Comparison of ENCODE assay signal across 19 mouse cellular contexts in genomic region chr6:136824987-136825386, GRCm38 (mm10). TPM values are rescaled to one million over a fixed set of nuclear protein-coding genes. Genes with fewer than 3 reads are reported as not detected.
"Had no signal": no experiment of that assay in that cellular context is flagged by ENCODE, and none has a peak within 500 bp of the region (broad histone marks: within the 10 kb centered on the region; RNA-seq: fewer than 3 reads in every experiment).

No protein-coding gene starts in this region.

- H3K4me2 ChIP-seq: lung, embryonic 14.5 days; midbrain, embryonic 12.5 days; neural tube, embryonic 12.5 days; stomach, embryonic 15.5 days had no signal

- H3K27ac ChIP-seq: liver, embryonic 14.5 days; midbrain, embryonic 12.5 days; neural tube, embryonic 12.5 days; stomach, embryonic 15.5 days; stomach, postnatal 0 days had no signal

- H3K9ac ChIP-seq: liver, embryonic 14.5 days; lung, embryonic 14.5 days; midbrain, embryonic 12.5 days; neural tube, embryonic 12.5 days; stomach, embryonic 15.5 days had no signal

- H3K9me3 ChIP-seq: megakaryocyte, embryonic 14.5 days; midbrain, embryonic 12.5 days; neural tube, embryonic 12.5 days; stomach, embryonic 15.5 days had no signal

- H3K27me3 ChIP-seq: megakaryocyte, embryonic 14.5 days; midbrain, embryonic 12.5 days; neural tube, embryonic 12.5 days; stomach, embryonic 15.5 days had no signal

- ATAC-seq: midbrain, embryonic 16.5 days had no signal

- DNase-seq: lung, adult 18-20 months; lung, embryonic 14.5 days; lung, postnatal 10 days; lung, postnatal 4 days; midbrain, embryonic 14.5 days; right cerebral cortex, postnatal 14 days; thymus, adult 2 months; thymus, postnatal 25 days; thymus, postnatal 4 days had no signal

- H3K4me1 ChIP-seq: stomach, embryonic 15.5 days had no signal

- H3K4me3 ChIP-seq: megakaryocyte, embryonic 14.5 days; midbrain, embryonic 12.5 days; neural tube, embryonic 12.5 days; stomach, embryonic 15.5 days had no signal

RNA-seq across cellular contexts. Expression of gene Smco3, which starts 10.3 kb away (rescaled TPM):
- total RNA-seq: monocyte, adult 5-6 weeks had no signal
- polyA plus RNA-seq: liver, embryonic 16.5 days; spleen, adult 2 months had no signal
